Mouse (Mus musculus): ENCODE data around the gene Plp1.

DNA sequence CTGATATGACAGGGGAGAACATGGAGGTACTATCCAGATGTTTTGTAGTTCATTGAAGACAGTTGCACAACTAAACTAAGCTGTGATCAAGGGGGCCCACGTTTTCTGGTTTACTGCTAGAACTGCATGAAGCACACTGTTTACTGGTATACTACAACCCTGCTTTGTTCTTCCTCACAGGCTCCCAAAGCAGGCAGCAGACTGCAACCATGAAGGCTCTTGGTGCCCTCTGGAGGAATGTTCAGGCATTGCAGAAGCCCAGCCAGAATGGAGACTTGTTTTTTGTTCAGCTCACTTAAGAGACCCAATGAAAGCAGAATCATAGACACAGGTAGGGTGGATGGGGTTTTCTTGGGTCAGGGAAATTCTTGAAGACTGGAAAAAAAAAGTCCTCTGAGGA is 2.2 kb upstream of the Plp1 start:
- TF ChIP-seq CTCF (IDR thresholded peaks at IDR 0.05; ENCODE audit: low read depth, low read length) (no peak), POLR2A (IDR thresholded peaks at IDR 0.05; ENCODE audit: borderline replicate concordance, low read depth, low read length) (no peak)
